Mouse (Mus musculus): ENCODE measurements around the gene Unc93b1. TPM values are rescaled to one million over a fixed set of nuclear protein-coding genes. Genes with fewer than 3 reads are reported as not detected.

Gene Unc93b1
- polyA plus RNA-seq, 1 experiment from 2014 or later = 4.5 TPM

GRCm38 (mm10) chr19:3998335-3998734 is 63.3 kb downstream of the Unc93b1 start:
- Histone ChIP-seq H3K27ac (ENCODE audit: low read depth, low read length) (no peak overlapping the region), H3K9me3 (replicated peaks; ENCODE audit: control insufficient read depth, low read length) (no peaks in the 10 kb centered on the region), H3K27me3 (ENCODE audit: control insufficient read depth, insufficient read depth, low read length) (no peaks in the 10 kb centered on the region), H3K4me2 (no peak overlapping the region), H3K9ac (ENCODE audit: low read depth, low read length) (no peak overlapping the region), H3K4me3 (ENCODE audit: low read depth, low read length) (no peak overlapping the region), H3K4me1 (ENCODE audit: control insufficient read depth, insufficient read depth, low read length) (peaks cover 21% of the 10 kb centered on the region), H3K36me3 (ENCODE audit: control insufficient read depth, insufficient read depth, low read length) (no peaks in the 10 kb centered on the region)
- 70% methylated on average over 8 of the region's 8 CpGs for WGBS (ENCODE audit: insufficient replicate concordance)
- no peak for ATAC-seq (replicated peaks; ENCODE audit: insufficient number of reproducible peaks, low FRiP score, low TSS enrichment)

Other genes starting within 250 kb of the Unc93b1 start
- 4.6 and 5.3 TPM in 2 replicates for gene Lrp5, start 248.6 kb upstream of the Unc93b1 start, polyA plus RNA-seq (2014; fragmentation: Nextera tagmentation; extraction: Ambion mirVana)
- 30.3 and 33.6 TPM in 2 replicates for gene 1810055G02Rik, start 226.9 kb upstream of the Unc93b1 start, polyA plus RNA-seq (2014; fragmentation: Nextera tagmentation; extraction: Ambion mirVana)
- 22.2 and 27.6 TPM in 2 replicates for gene Kmt5b, start 167.8 kb upstream of the Unc93b1 start, polyA plus RNA-seq (2014; fragmentation: Nextera tagmentation; extraction: Ambion mirVana)
- 26.6 and 27.9 TPM in 2 replicates for gene Chka, start 83.4 kb upstream of the Unc93b1 start, polyA plus RNA-seq (2014; fragmentation: Nextera tagmentation; extraction: Ambion mirVana)
- gene Tcirg1, start 28.1 kb upstream of the Unc93b1 start, polyA plus RNA-seq (2014; fragmentation: Nextera tagmentation; extraction: Ambion mirVana) = 16.2 and 18.7 TPM in 2 replicates
- 364 and 376 TPM in 2 replicates for gene Ndufs8, start 22.4 kb upstream of the Unc93b1 start, polyA plus RNA-seq (2014; fragmentation: Nextera tagmentation; extraction: Ambion mirVana)
- 2.3 and 2.4 TPM in 2 replicates for gene Aldh3b1, start 5.4 kb upstream of the Unc93b1 start, polyA plus RNA-seq (2014; fragmentation: Nextera tagmentation; extraction: Ambion mirVana)
- gene Aldh3b3, start 23.5 kb downstream of the Unc93b1 start, polyA plus RNA-seq (2014; fragmentation: Nextera tagmentation; extraction: Ambion mirVana) = not detected in 2 replicates
- gene Aldh3b2, start 37.1 kb downstream of the Unc93b1 start, polyA plus RNA-seq (2014; fragmentation: Nextera tagmentation; extraction: Ambion mirVana) = 0.16 TPM in 1 of 2 replicates, not detected in the other
- 8.0 and 11.3 TPM in 2 replicates for gene Acy3, start 51.4 kb downstream of the Unc93b1 start, polyA plus RNA-seq (2014; fragmentation: Nextera tagmentation; extraction: Ambion mirVana)
- gene Tbx10, start 57.6 kb downstream of the Unc93b1 start, polyA plus RNA-seq (2014; fragmentation: Nextera tagmentation; extraction: Ambion mirVana) = 0.11 TPM in 1 of 2 replicates, not detected in the other
- gene Nudt8, start 65.4 kb downstream of the Unc93b1 start, polyA plus RNA-seq (2014; fragmentation: Nextera tagmentation; extraction: Ambion mirVana) = 48.0 and 48.8 TPM in 2 replicates
- 2.3 and 2.5 TPM in 2 replicates for gene Gm49405, start 65.4 kb downstream of the Unc93b1 start, polyA plus RNA-seq (2014; fragmentation: Nextera tagmentation; extraction: Ambion mirVana)
- gene Doc2g, start 68.1 kb downstream of the Unc93b1 start, polyA plus RNA-seq (2014; fragmentation: Nextera tagmentation; extraction: Ambion mirVana) = 64.5 and 65.9 TPM in 2 replicates
- 369 and 417 TPM in 2 replicates for gene Ndufv1, start 77.6 kb downstream of the Unc93b1 start, polyA plus RNA-seq (2014; fragmentation: Nextera tagmentation; extraction: Ambion mirVana)
- gene Gstp1, start 102.8 kb downstream of the Unc93b1 start, polyA plus RNA-seq (2014; fragmentation: Nextera tagmentation; extraction: Ambion mirVana) = 359 and 387 TPM in 2 replicates
- gene Gstp2, start 110.8 kb downstream of the Unc93b1 start, polyA plus RNA-seq (2014; fragmentation: Nextera tagmentation; extraction: Ambion mirVana) = 2.9 and 3.4 TPM in 2 replicates
- gene Gstp3, start 124.4 kb downstream of the Unc93b1 start, polyA plus RNA-seq (2014; fragmentation: Nextera tagmentation; extraction: Ambion mirVana) = 0.49 TPM in 1 of 2 replicates, not detected in the other
- not detected in 2 replicates for gene Cabp2, start 146.4 kb downstream of the Unc93b1 start, polyA plus RNA-seq (2014; fragmentation: Nextera tagmentation; extraction: Ambion mirVana)
- gene Cdk2ap2, start 162.0 kb downstream of the Unc93b1 start, polyA plus RNA-seq (2014; fragmentation: Nextera tagmentation; extraction: Ambion mirVana) = 63.4 and 64.0 TPM in 2 replicates
- 15.5 and 17.3 TPM in 2 replicates for gene Pitpnm1, start 164.8 kb downstream of the Unc93b1 start, polyA plus RNA-seq (2014; fragmentation: Nextera tagmentation; extraction: Ambion mirVana)
- gene Aip, start 190.7 kb downstream of the Unc93b1 start, polyA plus RNA-seq (2014; fragmentation: Nextera tagmentation; extraction: Ambion mirVana) = 91.4 and 93.4 TPM in 2 replicates
- not detected in 2 replicates for gene Gpr152, start 204.6 kb downstream of the Unc93b1 start, polyA plus RNA-seq (2014; fragmentation: Nextera tagmentation; extraction: Ambion mirVana)
- gene Cabp4, start 208.8 kb downstream of the Unc93b1 start, polyA plus RNA-seq (2014; fragmentation: Nextera tagmentation; extraction: Ambion mirVana) = not detected in 2 replicates
- gene Coro1b, start 213.4 kb downstream of the Unc93b1 start, polyA plus RNA-seq (2014; fragmentation: Nextera tagmentation; extraction: Ambion mirVana) = 109 and 113 TPM in 2 replicates
- gene Ptprcap, start 218.4 kb downstream of the Unc93b1 start, polyA plus RNA-seq (2014; fragmentation: Nextera tagmentation; extraction: Ambion mirVana) = 1.3 and 1.7 TPM in 2 replicates
- 34.3 and 38.1 TPM in 2 replicates for gene Rps6kb2, start 228.2 kb downstream of the Unc93b1 start, polyA plus RNA-seq (2014; fragmentation: Nextera tagmentation; extraction: Ambion mirVana)
- gene Carns1, start 240.3 kb downstream of the Unc93b1 start, polyA plus RNA-seq (2014; fragmentation: Nextera tagmentation; extraction: Ambion mirVana) = 2.1 and 2.8 TPM in 2 replicates

All from heart, embryonic 11.5 days (tissue).